Mouse (Mus musculus) stomach, postnatal 0 days (tissue): ENCODE results near the gene Cars2. TPM values are rescaled to one million over a fixed set of nuclear protein-coding genes. Genes with fewer than 3 reads are reported as not detected.

ENCODE experiments used
- ATAC-seq: fragments of 200-750 bp; cut with Nextera tagmentation; 2 replicates; pipeline ENCODE4 v1.8.0; 2017; ENCODE audit not compliant: low FRiP score, low TSS enrichment
- DNase-seq: peaks from one replicate; pipeline ENCODE4 v3.0.0-alpha.2; 2016; ENCODE audit warnings: low spot score
- H3K27ac ChIP-seq: fragments of 300-500 bp; sonication (generic); replicated peaks from 2 replicates; pipeline ENCODE4 v1.5.1; 2014; ENCODE audit warnings: mild to moderate bottlenecking, control low read depth
- H3K27me3 ChIP-seq: fragments of 300-500 bp; sonication (generic); 2 replicates; pipeline ENCODE4 v1.6.1; 2014; ENCODE audit warnings: low read length; ENCODE audit not compliant: control insufficient read depth, insufficient read depth
- H3K36me3 ChIP-seq: fragments of 300-500 bp; sonication (generic); 2 replicates; pipeline ENCODE4 v1.6.1; 2014; ENCODE audit warnings: low read length, mixed read lengths; ENCODE audit not compliant: control insufficient read depth, insufficient read depth
- H3K4me1 ChIP-seq: fragments of 300-500 bp; sonication (generic); replicated peaks from 2 replicates; pipeline ENCODE4 v1.6.1; 2014; ENCODE audit warnings: antibody characterized with exemption; ENCODE audit not compliant: control insufficient read depth, insufficient read depth
- H3K4me2 ChIP-seq: fragments of 300-500 bp; sonication (generic); replicated peaks from 2 replicates; pipeline ENCODE4 v1.6.1; 2014; ENCODE audit warnings: low read depth, mild to moderate bottlenecking, control low read depth, moderate library complexity
- H3K4me3 ChIP-seq: fragments of 300-500 bp; sonication (generic); 2 replicates; pipeline ENCODE4 v1.5.1; 2014; ENCODE audit warnings: low read depth, low read length, control low read depth
- H3K9ac ChIP-seq: fragments of 300-500 bp; sonication (generic); 2 replicates; pipeline ENCODE4 v1.6.1; 2014; ENCODE audit warnings: mild to moderate bottlenecking, low read length, control low read depth, mixed read lengths
- H3K9me3 ChIP-seq: fragments of 300-500 bp; sonication (generic); 2 replicates; pipeline ENCODE4 v1.6.1; 2016; ENCODE audit warnings: low read length; ENCODE audit not compliant: control insufficient read depth
- CTCF ChIP-seq: IDR thresholded peaks from 2 replicates; pipeline ENCODE4 v1.5.1; 2016; ENCODE audit warnings: antibody characterized with exemption, low read depth, mild to moderate bottlenecking, moderate library complexity
- EP300 ChIP-seq: optimal IDR thresholded peaks from 2 replicates; pipeline ENCODE3; 2016; ENCODE audit warnings: antibody characterized with exemption
- WGBS: fragments of 180-500 bp; shearing (Covaris S2); extraction: QIAGEN DNeasy Blood & Tissue Kit; methylation state at CpG from one replicate; pipeline ENCODE4 v1.1.7; 2014; 5-methylcytosine and 5-hydroxymethylcytosine counted together
- polyA plus RNA-seq: library from polyadenylated mRNA; unstranded; fragments of >200 nt; fragmentation: Nextera tagmentation; extraction: Ambion mirVana; gene quantifications from 2 replicates; pipeline ENCODE4 v1.2.1, GENCODE M21; 2015

Gene Cars2
- polyA plus RNA-seq, 1 experiment from 2014 or later = 11.7 TPM

DNA sequence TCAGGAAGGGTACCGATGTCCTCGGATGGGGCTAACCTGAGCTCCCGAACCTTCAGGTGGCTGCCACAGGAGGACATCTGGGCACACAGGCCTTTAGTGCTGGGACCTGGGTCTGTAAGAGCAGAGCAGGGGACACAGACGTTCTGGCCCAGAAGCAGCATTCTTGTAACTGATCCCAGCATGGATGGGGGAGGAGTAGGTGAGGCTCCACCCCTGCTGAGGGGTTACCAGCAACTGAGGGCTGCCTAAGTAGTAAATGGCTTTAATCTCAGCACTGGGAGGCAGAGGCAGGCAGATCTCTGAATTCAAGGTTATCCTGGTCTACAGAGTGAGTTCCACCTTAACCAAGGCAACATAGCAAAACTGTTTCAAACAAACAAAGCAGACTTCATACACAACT is 7.7 kb downstream of the Cars2 start:
- Histone ChIP-seq H3K4me3 (no peak overlapping the region), H3K9me3 (no peaks in the 10 kb centered on the region), H3K27ac (no peak overlapping the region), H3K4me2 (no peak overlapping the region), H3K27me3 (no peaks in the 10 kb centered on the region), H3K4me1 (no peaks in the 10 kb centered on the region), H3K36me3 (peaks cover 3% of the 10 kb centered on the region), H3K9ac (no peak overlapping the region)
- no peak for ATAC-seq
- TF ChIP-seq CTCF (no peak), EP300 (no peak)
- WGBS = 82% methylated on average over 4 of the region's 4 CpGs
- no peak for DNase-seq

DNA sequence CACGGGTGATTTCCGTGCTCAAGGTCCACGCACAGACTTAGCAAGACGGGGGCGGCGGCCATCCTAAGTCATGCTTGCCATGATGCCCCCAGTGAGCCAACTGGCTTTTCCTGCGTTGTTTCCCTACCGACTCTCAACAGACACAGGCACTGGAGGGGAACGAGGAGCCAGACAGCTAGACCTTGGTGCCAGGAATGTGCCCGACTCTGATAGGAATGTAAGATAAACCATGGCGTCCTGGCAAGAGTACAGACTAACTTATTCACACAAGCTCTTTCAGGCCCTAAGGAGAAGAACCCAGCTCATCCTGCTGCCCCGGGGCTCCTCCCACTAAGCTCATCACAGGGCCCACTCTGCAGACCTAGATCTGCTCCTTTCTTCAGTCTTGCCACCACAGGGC is 8.6 kb downstream of the Cars2 start:
- no peak for ATAC-seq
- 87% methylated on average over 12 of the region's 12 CpGs for WGBS

DNA sequence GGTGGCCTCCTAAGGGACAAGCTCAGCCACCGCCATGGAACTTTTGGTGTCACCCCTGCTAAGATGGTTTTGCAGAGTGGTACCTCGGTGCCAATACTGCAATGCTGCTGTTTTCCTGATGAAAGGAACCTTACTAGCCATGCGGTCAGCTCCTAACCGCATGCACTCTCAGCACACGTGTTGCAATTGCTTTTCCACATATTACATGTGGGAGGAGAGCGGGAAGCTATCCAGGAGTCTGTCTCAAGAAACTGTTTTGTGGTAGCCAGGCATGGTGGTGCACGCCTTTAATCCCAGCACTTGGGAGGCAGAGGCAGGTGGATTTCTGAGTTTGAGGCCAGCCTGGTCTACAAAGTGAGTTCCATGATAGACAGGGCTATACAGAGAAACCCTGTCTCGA is 10.4 kb downstream of the Cars2 start:
- Histone ChIP-seq H3K4me1 (no peaks in the 10 kb centered on the region), H3K27me3 (no peaks in the 10 kb centered on the region), H3K9me3 (no peaks in the 10 kb centered on the region), H3K36me3 (peaks cover 8% of the 10 kb centered on the region), H3K4me2 (no peak overlapping the region), H3K27ac (no peak overlapping the region), H3K4me3 (no peak overlapping the region), H3K9ac (no peak overlapping the region)
- ATAC-seq (no peak), DNase-seq (no peak)
- 91% methylated on average over 8 of the region's 8 CpGs for WGBS
- no peak for TF ChIP-seq EP300
- TF ChIP-seq CTCF = no peak

More for the DNA sequence above, 8.6 kb downstream of the Cars2 start:
- no peaks in the 10 kb centered on the region for H3K4me1 ChIP-seq
- H3K4me3 ChIP-seq = no peak overlapping the region
- no peaks in the 10 kb centered on the region for H3K9me3 ChIP-seq
- H3K36me3 ChIP-seq = peaks cover 6% of the 10 kb centered on the region
- no peak overlapping the region for H3K9ac ChIP-seq
- H3K27me3 ChIP-seq = no peaks in the 10 kb centered on the region
- TF ChIP-seq EP300 (no peak), CTCF (no peak)
- DNase-seq = no peak
- H3K27ac ChIP-seq = no peak overlapping the region
- no peak overlapping the region for H3K4me2 ChIP-seq

DNA sequence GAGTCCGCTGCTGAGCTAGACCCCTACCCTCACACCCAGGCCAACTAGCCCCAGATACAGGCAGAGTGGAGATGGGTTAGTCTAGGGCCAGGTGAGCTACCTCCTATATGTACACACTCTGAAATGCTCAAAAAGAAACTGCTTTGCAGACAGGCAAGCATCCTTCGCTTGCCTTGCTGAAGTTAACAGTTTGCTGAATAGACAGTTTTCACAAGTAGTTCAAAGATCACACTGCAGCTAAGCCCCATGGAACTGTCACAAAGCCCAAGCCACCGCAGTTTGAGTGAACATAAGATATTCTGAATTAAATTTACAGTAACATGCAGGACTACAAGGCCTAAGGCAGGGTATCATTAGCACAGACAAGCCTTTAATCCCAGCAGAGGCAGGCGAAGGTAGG is 11.5 kb downstream of the Cars2 start:
- no peaks in the 10 kb centered on the region for H3K9me3 ChIP-seq
- H3K9ac ChIP-seq = no peak overlapping the region
- peaks cover 13% of the 10 kb centered on the region for H3K36me3 ChIP-seq
- H3K27me3 ChIP-seq = no peaks in the 10 kb centered on the region
- TF ChIP-seq EP300 (no peak), CTCF (no peak)
- ATAC-seq (no peak), DNase-seq (no peak)
- H3K27ac ChIP-seq = no peak overlapping the region
- H3K4me2 ChIP-seq = no peak overlapping the region
- 89% methylated on average over 4 of the region's 4 CpGs for WGBS
- H3K4me1 ChIP-seq = no peaks in the 10 kb centered on the region
- no peak overlapping the region for H3K4me3 ChIP-seq

DNA sequence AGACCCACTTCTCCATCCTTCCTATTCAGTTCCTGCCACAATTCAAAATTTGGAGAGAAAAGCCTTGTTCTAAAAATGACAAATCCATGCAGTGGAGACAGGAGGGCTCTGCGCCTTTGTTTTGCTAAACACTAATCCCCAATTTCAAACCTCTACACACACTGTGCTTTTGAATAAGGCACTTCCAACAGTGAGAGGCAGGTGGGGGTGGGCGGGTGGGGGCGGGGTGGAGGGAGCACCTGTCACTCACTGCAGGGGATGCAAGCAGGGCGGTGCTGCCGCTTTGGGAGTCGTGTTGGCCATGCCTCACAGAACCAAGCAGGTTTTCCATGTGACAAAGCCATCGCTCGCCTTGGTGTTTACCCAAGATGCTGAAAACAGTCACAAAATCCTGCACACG is 16.1 kb downstream of the Cars2 start:
- WGBS = 46% methylated on average over 9 of the region's 9 CpGs
- Histone ChIP-seq H3K9ac (no peak overlapping the region), H3K27ac (no peak overlapping the region), H3K36me3 (peaks cover 25% of the 10 kb centered on the region), H3K4me1 (no peaks in the 10 kb centered on the region), H3K9me3 (no peaks in the 10 kb centered on the region), H3K4me3 (no peak overlapping the region), H3K4me2 (no peak overlapping the region), H3K27me3 (no peaks in the 10 kb centered on the region)
- TF ChIP-seq EP300 = no peak
- TF ChIP-seq CTCF = no peak
- no peak for DNase-seq
- ATAC-seq = no peak

DNA sequence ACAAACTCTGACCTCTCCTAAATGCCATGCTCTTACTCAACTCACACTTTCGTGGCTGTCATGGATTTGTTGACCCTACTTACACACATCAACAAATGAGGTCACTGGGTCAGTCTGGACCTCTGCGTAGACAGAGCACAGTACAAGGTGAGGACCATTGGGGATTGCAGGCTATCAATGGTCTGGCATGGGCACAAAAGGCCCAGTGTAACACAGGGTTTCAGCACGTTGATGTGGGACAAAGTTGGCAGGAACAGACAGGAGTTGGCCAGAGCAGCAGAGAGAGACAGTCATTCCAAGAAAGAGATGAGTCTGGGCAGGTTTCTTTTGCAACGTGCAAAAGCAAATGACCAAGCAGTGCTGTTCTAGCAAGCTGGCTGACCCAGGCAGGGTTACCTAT is 19.7 kb downstream of the Cars2 start:
- no peaks in the 10 kb centered on the region for H3K27me3 ChIP-seq
- WGBS = 61% methylated on average over 4 of the region's 4 CpGs
- H3K9me3 ChIP-seq = no peaks in the 10 kb centered on the region
- TF ChIP-seq EP300 (no peak), CTCF (no peak)
- no peaks in the 10 kb centered on the region for H3K4me1 ChIP-seq
- H3K36me3 ChIP-seq = peaks cover 23% of the 10 kb centered on the region; the same call in 1 of the 2 replicates
- ATAC-seq (no peak), DNase-seq (no peak)
- H3K4me2 ChIP-seq = no peak overlapping the region
- no peak overlapping the region for H3K9ac ChIP-seq
- H3K4me3 ChIP-seq = no peak overlapping the region
- H3K27ac ChIP-seq = no peak overlapping the region
